Mouse (Mus musculus): ENCODE results near the gene Ralgapa2. TPM values are rescaled to one million over a fixed set of nuclear protein-coding genes. Genes with fewer than 3 reads are reported as not detected.

The Ralgapa2 gene
- polyA plus RNA-seq, 1 experiment, result 14.5 TPM

DNA sequence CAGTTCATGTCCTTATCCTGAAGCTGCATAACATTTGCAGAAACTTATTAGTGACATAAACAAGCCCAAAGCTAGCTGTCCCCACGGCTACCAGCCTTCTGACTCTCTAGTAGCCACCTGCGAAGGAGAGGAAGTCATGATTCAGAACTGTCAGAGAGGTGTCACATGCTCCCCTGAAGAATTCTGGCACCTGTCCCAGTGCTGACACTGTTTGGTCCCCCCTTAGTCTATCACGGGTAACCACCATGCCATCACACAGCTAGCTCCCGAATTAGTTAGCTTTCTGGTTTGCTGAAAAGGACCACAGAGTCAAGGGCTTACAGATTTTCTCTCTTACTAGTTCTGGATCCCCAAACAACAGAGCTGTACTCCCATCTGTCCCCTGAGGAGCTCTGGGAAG, 247.1 kb downstream of the Ralgapa2 start:
- TF ChIP-seq CTCF (IDR thresholded peaks at IDR 0.05; ENCODE audit: borderline replicate concordance, extremely low read depth, insufficient read depth, insufficient read length) (no peak), POLR2A (IDR thresholded peaks at IDR 0.05; ENCODE audit: borderline replicate concordance, extremely low read depth, insufficient read depth, insufficient read length, poor library complexity, severe bottlenecking) (no peak)
- DNase-seq (ENCODE audit: low read depth), result peak; percentile 34

- TF ChIP-seq POLR2A (IDR thresholded peaks at IDR 0.05; ENCODE audit: borderline replicate concordance, extremely low read depth, insufficient read depth, insufficient read length, poor library complexity, severe bottlenecking), result no peak
- TF ChIP-seq CTCF (IDR thresholded peaks at IDR 0.05; ENCODE audit: borderline replicate concordance, extremely low read depth, insufficient read depth, insufficient read length), result no peak
Observed at GRCm38 (mm10) chr2:146262966-146263365, 249.2 kb downstream of the Ralgapa2 start.

DNA sequence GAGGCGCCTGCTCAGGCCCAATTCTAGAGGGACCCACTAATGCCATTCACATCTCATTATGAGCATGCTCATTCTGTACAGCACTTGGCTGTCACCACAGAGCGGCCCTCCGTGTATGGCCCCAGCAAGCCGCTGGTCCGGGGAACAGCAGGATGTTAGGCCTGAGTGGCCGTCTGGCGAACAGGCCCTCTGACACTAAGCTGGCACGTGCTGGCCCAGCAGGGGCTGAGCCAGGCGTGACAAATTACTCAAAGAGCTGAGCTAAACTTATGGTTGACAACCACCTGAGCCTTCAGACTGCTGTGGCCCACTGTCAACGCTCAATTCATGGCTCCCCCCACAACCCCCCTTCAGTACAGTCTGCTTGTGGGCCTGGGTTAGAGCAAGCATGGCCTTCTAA, 249.9 kb downstream of the Ralgapa2 start:
- DNase-seq (ENCODE audit: low read depth), result peak; percentile 95
- no peak for TF ChIP-seq POLR2A (IDR thresholded peaks at IDR 0.05; ENCODE audit: borderline replicate concordance, extremely low read depth, insufficient read depth, insufficient read length, poor library complexity, severe bottlenecking)
- no peak for TF ChIP-seq CTCF (IDR thresholded peaks at IDR 0.05; ENCODE audit: borderline replicate concordance, extremely low read depth, insufficient read depth, insufficient read length)

More at GRCm38 (mm10) chr2:146262966-146263365, 249.2 kb downstream of the Ralgapa2 start:
- peak; percentile 58 for DNase-seq (ENCODE audit: low read depth)

DNA sequence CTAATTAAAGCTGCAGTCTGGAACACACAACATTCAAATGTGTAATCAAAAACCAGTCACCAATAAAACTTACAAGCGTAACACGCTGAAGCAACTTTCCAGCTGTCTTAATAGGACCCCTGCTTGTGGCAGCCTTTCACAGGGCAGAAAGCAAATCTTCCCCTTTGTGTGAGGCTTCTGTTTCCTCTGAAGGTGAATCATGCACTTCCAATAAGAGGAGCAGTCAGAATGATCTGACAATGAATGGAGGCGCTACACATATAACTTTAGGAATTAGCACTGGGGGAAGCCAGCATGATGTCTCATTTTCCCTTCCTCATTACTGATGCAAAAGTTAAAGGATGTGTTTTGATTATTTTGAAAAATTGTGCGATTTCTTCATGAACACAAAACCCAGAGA, 251.0 kb downstream of the Ralgapa2 start:
- TF ChIP-seq POLR2A (IDR thresholded peaks at IDR 0.05; ENCODE audit: borderline replicate concordance, extremely low read depth, insufficient read depth, insufficient read length, poor library complexity, severe bottlenecking) (no peak), CTCF (IDR thresholded peaks at IDR 0.05; ENCODE audit: borderline replicate concordance, extremely low read depth, insufficient read depth, insufficient read length) (no peak)
- peak; percentile 55 for DNase-seq (ENCODE audit: low read depth)

DNA sequence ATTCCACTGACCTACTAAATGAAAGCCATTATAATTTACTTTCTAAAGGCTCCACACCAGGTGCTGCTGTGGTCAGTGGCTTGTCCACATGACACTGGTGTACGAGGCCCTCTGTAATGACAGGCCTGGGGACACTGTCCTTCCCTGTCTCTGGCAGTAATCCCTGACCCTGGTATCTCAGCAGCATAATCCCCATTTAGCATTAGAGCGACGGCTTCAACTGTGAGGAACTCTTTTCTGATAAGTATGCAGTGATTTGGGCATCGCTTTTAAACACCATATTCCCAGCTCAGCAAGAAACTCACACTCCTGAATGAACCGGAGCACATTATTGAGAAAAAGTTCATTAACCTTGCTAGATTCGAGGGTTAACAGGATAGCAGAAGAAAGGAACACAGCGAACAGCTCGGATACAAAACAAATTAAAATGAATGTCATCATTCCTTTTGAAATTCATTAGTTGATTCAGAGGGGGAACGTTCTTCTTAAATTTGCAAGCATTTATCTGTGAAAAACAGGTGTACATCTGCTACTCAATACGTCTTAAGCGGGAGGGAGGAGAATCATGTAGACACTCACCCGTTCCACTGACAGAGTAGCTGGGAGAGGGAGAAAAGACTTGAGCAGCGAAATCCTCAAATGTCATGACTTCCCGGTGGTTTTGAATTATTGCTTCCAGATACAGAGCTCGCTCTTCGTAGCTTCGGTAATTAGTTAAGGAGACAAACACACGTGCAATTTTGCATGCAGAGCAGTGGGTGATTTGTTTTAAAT, 252.2 kb downstream of the Ralgapa2 start:
- peak; percentile 77 for DNase-seq (ENCODE audit: low read depth)
- TF ChIP-seq CTCF (IDR thresholded peaks at IDR 0.05; ENCODE audit: borderline replicate concordance, extremely low read depth, insufficient read depth, insufficient read length) (no peak), POLR2A (IDR thresholded peaks at IDR 0.05; ENCODE audit: borderline replicate concordance, extremely low read depth, insufficient read depth, insufficient read length, poor library complexity, severe bottlenecking) (no peak)

- DNase-seq (ENCODE audit: low read depth), result peak; percentile 95
- TF ChIP-seq CTCF (IDR thresholded peaks at IDR 0.05; ENCODE audit: borderline replicate concordance, extremely low read depth, insufficient read depth, insufficient read length), result no peak
- no peak for TF ChIP-seq POLR2A (IDR thresholded peaks at IDR 0.05; ENCODE audit: borderline replicate concordance, extremely low read depth, insufficient read depth, insufficient read length, poor library complexity, severe bottlenecking)
Observed at GRCm38 (mm10) chr2:146258736-146259469, 253.2 kb downstream of the Ralgapa2 start.

DNA sequence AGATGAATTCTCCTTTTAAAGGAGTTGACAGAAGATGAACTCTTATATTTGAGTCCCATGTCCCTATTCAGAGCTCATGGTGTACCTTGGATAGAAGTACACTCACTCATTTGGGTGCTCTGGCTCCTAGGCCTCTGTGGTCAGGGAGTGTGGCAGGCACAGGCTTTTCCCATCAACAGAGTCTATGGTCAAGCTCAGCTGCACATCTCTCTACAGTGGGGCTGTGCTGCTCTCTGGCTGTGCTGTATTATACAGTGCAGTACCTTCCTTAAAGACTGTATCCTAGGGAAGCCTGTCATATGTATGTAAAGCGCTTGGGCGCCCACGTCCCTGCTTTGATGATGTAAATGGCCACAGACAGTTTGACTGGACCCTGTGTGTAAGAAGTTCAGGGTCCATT, 254.5 kb downstream of the Ralgapa2 start:
- no peak for TF ChIP-seq CTCF (IDR thresholded peaks at IDR 0.05; ENCODE audit: borderline replicate concordance, extremely low read depth, insufficient read depth, insufficient read length)
- no peak for TF ChIP-seq POLR2A (IDR thresholded peaks at IDR 0.05; ENCODE audit: borderline replicate concordance, extremely low read depth, insufficient read depth, insufficient read length, poor library complexity, severe bottlenecking)
- peak; percentile 36 for DNase-seq (ENCODE audit: low read depth)

GRCm38 (mm10) chr2:146257037-146257436, 255.1 kb downstream of the Ralgapa2 start:
- TF ChIP-seq POLR2A (IDR thresholded peaks at IDR 0.05; ENCODE audit: borderline replicate concordance, extremely low read depth, insufficient read depth, insufficient read length, poor library complexity, severe bottlenecking) (no peak), CTCF (IDR thresholded peaks at IDR 0.05; ENCODE audit: borderline replicate concordance, extremely low read depth, insufficient read depth, insufficient read length) (no peak)
- DNase-seq (ENCODE audit: low read depth), result peak; percentile 91

GRCm38 (mm10) chr2:146256321-146256875, 255.7 kb downstream of the Ralgapa2 start:
- TF ChIP-seq CTCF (IDR thresholded peaks at IDR 0.05; ENCODE audit: borderline replicate concordance, extremely low read depth, insufficient read depth, insufficient read length), result peak; percentile 51; the same call in 1 of the 2 replicates
- TF ChIP-seq POLR2A (IDR thresholded peaks at IDR 0.05; ENCODE audit: borderline replicate concordance, extremely low read depth, insufficient read depth, insufficient read length, poor library complexity, severe bottlenecking), result no peak
- DNase-seq (ENCODE audit: low read depth), result peak; percentile 86

GRCm38 (mm10) chr2:146255636-146256035, 256.5 kb downstream of the Ralgapa2 start:
- TF ChIP-seq CTCF (IDR thresholded peaks at IDR 0.05; ENCODE audit: borderline replicate concordance, extremely low read depth, insufficient read depth, insufficient read length) (no peak), POLR2A (IDR thresholded peaks at IDR 0.05; ENCODE audit: borderline replicate concordance, extremely low read depth, insufficient read depth, insufficient read length, poor library complexity, severe bottlenecking) (no peak)

GRCm38 (mm10) chr2:146254387-146254786, 257.8 kb downstream of the Ralgapa2 start:
- DNase-seq (ENCODE audit: low read depth), result no peak

More at GRCm38 (mm10) chr2:146255636-146256035, 256.5 kb downstream of the Ralgapa2 start:
- DNase-seq (ENCODE audit: low read depth), result no peak

More at GRCm38 (mm10) chr2:146254387-146254786, 257.8 kb downstream of the Ralgapa2 start:
- TF ChIP-seq POLR2A (IDR thresholded peaks at IDR 0.05; ENCODE audit: borderline replicate concordance, extremely low read depth, insufficient read depth, insufficient read length, poor library complexity, severe bottlenecking), result no peak
- no peak for TF ChIP-seq CTCF (IDR thresholded peaks at IDR 0.05; ENCODE audit: borderline replicate concordance, extremely low read depth, insufficient read depth, insufficient read length)
